Mouse (Mus musculus): ENCODE measurements around the gene Tgfb2.

The Tgfb2 gene

DNA sequence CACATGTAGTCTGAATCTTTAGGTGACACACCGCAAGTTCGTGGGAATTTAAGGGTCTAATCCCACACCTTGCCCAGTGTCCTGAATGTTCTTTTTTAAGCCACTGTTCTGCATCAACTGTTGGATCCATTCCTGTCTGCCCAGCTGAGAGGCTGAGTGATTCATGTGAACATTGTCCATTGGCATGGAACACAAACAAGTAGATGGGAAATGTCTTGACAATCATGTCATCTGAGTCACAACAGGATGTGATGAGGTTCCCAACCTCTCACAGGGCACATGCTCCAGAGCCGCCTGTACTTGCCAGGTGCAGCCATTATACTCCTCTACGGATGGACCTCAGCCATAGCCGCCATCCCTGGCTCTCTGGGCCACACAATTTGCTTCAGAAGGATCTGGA lies 101.7 kb downstream of the Tgfb2 start:
- in situ Hi-C loops (cut with MboI; ENCODE audit: unreplicated experiment in 2 of 2) = no loop called here

DNA sequence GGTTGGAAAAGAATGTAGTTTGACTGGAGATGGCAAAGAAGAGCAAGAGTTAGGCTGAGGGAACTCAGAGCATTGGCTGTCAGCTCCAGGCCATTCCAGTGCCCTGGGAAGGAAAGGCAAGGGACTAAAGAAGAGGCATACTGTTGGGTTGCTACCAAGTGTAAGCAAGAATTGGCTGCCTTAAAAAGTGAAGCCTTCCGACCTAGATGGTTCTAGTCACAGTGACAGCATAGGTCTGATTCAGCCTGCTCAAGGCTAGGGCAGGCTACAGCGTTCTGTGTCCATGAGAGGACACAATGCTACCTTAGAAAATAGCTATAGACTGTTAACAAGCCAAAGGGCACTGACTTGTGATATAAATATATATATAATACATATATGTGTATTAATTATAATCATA lies 117.6 kb downstream of the Tgfb2 start:
- in situ Hi-C loops (cut with MboI; ENCODE audit: unreplicated experiment in 2 of 2) = no loop called here

DNA sequence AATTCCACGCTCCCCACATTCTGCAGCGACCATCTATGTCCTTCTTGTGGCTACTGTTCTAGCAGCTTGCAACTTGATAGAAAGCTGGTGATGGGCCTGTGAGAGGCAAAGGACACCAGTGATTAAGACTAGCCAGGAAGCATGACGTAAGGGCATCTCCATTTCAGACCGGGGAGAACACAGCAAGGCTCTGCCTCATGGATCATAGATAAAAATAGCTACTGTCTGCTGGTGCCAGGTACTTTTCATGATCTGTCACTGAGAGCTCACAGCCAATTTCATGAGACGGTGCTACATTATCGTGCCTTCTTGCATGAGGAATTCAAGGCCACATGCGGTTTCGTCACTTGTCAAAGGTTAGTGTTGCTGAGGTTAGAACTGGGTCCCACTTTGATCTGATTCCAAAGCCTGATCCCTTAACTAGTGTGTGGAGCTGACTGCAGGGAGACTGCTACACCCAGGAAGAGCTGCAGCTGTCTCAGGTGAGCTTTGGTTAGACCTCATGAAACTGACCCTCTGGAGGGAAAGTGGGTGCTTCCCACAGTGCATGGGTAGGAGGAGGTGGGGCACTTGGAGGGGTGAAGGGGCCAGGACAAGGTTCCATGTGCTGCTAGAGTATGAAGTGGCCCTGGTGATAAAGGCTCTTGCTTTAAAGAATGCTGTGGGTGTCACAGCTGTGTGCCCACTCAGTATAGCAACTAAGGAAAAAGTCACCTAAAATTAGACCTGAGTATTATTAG lies 118.6 kb downstream of the Tgfb2 start:
- in situ Hi-C loops (cut with MboI; ENCODE audit: unreplicated experiment in 2 of 2) = no loop called here

DNA sequence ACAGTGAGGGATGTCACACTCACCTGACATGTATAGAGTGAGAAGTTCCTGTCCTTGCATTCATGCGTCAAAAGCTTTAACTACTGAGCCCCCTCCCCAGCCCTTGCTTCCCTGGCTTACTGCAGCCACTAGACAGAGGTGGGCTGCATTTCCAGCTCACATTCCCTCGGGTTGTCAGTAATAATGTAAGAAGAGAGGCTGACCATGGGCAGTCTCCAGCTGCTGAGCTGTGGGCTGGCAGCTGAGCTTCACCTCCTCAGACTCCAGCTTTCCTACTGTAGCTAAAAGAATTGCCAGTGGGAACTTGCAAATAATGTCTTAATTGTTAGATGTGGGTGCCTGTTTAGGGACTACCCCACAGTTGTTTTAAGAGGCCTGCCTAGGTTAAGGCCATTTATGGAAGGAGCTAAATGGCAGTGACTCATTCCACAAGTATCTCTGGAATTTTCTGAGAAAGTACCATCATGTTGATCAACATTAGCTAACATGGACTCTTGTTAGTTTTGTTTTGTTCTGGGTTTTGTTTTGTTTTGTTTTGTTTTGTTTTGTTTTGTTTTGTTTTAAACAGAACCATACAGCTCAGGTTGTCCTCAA lies 120.1 kb downstream of the Tgfb2 start:
- in situ Hi-C loops (cut with MboI; ENCODE audit: unreplicated experiment in 2 of 2) = no loop called here

DNA sequence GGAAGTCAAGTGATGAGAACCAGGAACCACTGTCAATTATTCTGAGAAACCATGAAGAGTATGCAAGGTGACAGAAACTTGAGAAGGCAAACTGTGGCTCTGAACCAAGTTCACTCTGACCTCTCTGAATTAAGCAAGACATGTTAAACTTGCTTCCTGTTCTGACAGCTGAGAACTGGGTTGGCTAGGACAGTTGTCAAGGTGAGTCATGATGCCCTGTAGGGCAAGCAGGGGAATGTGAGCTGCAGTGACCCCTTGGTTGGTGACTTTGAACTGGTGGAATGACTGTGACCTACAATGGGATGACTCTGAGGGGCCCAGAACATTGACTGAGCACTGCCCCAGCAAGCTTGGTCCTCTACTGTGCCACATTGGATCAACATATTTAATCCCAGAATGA lies 121.9 kb downstream of the Tgfb2 start:
- in situ Hi-C loops (cut with MboI; ENCODE audit: unreplicated experiment in 2 of 2) = no loop called here

DNA sequence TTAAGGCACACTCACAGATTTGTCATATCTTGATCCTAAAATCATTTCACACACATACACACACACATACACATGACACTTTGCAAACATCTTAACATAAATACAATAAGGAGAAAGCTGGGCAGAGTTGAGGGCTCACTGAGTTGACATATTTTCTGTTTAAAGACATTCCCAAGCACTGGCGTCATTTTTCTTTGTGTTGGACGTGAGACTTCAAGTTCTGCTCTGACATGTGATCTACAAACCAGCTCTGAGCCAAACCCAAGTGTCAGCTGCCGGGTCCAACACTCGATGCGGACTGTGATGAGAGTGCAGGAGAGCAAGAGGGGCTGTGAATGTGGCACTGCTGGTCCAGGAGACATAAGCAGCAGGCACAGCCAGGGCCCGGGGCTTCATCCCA lies 123.7 kb downstream of the Tgfb2 start:
- in situ Hi-C loops (cut with MboI; ENCODE audit: unreplicated experiment in 2 of 2) = no loop called here

DNA sequence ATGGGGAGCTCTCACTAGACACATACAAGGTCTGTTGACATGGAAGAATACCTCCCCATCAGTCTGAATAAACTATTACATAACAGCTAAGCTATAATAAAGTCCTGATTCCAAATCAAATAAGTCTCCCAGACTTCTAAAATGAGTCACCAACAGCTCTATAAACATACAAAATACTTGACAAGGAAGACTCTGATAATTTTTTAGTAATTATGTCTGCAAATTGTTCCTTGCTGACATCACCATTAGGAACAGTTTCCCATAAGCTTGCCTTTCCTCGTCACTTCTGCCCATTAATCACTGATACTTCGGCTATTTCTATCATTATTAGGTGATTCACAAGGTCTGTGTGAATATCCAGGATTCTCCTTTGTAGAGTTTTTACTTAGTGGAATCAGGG lies 124.1 kb downstream of the Tgfb2 start:
- in situ Hi-C loops (cut with MboI; ENCODE audit: unreplicated experiment in 2 of 2) = no loop called here

DNA sequence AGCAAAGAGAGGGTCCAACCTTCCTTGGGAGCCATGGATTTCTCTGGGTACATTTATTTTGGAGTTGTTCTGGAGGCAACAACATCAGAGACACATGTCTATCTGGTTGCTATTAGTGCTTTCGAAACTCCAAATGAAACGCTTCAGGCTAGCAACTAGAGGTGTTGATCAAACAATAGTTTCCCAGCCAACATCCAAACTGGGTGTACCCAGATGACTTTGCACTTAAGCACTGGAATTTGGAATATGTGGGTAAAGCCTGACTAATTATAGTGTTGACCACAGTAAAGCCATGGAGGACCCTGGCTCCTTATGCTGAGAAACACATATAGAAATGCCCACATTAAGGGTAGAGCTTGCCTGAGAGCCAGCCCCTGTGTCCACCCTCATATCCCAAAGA lies 124.7 kb downstream of the Tgfb2 start:
- in situ Hi-C loops (cut with MboI; ENCODE audit: unreplicated experiment in 2 of 2) = no loop called here

DNA sequence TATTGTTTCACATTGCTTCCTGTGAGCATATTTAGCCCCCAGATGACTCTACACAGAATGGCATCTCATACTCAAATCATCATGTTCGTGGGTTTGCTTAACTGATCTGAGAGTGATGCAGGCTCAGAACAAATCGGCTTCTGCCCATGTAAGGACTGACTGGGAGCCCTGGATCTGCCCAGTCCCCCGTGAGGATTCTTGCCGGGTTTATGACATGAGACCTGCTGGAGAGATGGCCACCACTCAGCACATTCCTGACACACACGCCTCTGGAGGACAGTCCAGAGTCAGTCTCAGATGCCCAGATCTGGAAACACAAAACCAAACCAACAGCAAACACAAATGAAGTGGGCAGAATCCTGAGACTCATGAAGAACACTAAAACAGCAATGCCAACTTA lies 128.5 kb downstream of the Tgfb2 start:
- in situ Hi-C loops (cut with MboI; ENCODE audit: unreplicated experiment in 2 of 2) = no loop called here

DNA sequence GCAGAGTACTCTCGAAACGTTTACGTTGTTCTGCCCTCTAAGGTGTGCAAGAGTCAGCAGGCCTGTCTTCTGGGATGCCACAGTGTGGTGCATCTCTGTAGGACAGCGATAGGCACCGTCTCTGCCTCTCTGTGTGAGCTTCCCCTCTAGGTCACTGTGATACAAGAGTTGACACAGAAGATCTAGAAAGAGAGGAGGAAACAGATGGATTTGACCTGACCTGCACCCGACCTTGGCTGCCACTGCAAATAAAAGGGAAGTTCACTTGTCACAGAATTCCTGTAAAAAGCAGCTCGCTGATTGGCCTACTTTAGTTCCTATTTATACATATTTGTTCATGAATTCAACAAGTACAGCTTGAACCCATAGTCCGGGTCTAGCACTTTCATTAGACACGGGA lies 130.2 kb downstream of the Tgfb2 start:
- in situ Hi-C loops (cut with MboI; ENCODE audit: unreplicated experiment in 2 of 2) = no loop called here

DNA sequence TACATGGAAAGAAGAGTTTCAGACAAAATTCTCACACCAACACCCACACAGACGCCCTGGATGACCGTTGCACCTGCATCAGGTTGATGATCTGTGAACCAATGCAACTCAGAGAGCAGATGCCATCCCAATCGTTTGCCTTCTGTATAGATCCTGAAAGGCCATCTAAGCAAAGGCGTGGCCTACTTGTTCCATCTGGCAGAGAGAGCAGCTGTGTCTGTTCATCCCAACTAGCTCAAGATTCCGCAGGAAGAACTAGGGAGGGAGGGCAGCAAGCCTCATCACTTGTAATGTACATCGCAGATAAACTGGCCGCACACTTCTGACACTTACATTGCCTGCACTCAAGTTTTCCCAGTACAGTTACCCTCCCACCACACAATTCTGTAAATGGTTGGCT lies 130.7 kb downstream of the Tgfb2 start:
- in situ Hi-C loops (cut with MboI; ENCODE audit: unreplicated experiment in 2 of 2) = no loop called here

Measured in v-Abl transformed pro-B cells (cell line).